Mouse (Mus musculus): ENCODE measurements around the gene Clpp. TPM values are rescaled to one million over a fixed set of nuclear protein-coding genes. Genes with fewer than 3 reads are reported as not detected.
A peak's percentile ranks its signal among the peaks of the same experiment; 100 is the strongest.

Gene Clpp
- 175 and 178 TPM in 2 replicates for polyA plus RNA-seq (2015; fragmentation: Nextera tagmentation; extraction: Ambion mirVana)

DNA sequence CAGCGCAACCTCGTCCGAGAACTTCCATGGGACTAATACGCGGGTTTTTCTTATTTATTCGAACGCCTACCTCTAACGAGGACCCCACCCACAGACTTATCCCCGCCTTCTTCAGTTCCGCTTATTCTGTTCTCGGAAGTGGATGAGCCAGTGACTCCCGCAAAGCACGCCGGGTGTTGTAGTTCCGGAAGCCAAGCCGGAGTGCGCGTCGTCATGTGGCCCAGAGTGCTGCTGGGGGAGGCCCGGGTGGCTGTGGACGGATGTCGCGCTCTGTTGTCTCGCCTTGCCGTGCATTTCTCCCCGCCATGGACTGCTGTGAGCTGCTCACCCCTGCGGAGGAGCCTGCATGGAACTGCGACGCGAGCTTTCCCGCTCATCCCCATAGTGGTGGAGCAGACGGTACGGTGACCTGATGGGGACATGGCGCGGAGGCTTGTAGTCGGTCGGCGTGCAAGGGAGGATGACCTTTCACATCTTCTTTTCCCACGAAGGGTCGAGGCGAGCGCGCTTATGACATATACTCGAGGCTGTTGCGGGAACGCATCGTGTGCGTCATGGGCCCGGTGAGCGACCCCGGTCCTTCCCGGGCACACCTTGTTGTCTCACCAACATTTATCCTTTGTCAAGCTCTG lies at the start of gene Clpp:
Gene Clpp (plus strand): TSS at position 191 of the 632 bp plus-strand sequence.
- H3K36me3 ChIP-seq (ENCODE audit: insufficient read depth, low read length) = peaks cover 31% of the 10 kb centered on the region
- peak within 1 kb of the TSS; percentile 86 for H3K27ac ChIP-seq (ENCODE audit: low read length)
- peak within 1 kb of the TSS; percentile 84 for H3K4me2 ChIP-seq (replicated peaks; ENCODE audit: low read depth, low read length)
- peaks cover 6% of the 10 kb centered on the region for H3K4me1 ChIP-seq (ENCODE audit: insufficient read depth, low read length)
- peak within 1 kb of the TSS; percentile 91 for H3K9ac ChIP-seq (replicated peaks; ENCODE audit: low read length)
- ATAC-seq (ENCODE audit: low FRiP score, low TSS enrichment) = peak; percentile 96
- H3K27me3 ChIP-seq (ENCODE audit: insufficient read depth, low read length) = no peaks in the 10 kb centered on the region
- no peaks in the 10 kb centered on the region for H3K9me3 ChIP-seq (ENCODE audit: low read length)
- peak within 1 kb of the TSS; percentile 96 for H3K4me3 ChIP-seq (ENCODE audit: low read length)
- under 1% methylated on average over 52 of the region's 52 CpGs for WGBS

DNA sequence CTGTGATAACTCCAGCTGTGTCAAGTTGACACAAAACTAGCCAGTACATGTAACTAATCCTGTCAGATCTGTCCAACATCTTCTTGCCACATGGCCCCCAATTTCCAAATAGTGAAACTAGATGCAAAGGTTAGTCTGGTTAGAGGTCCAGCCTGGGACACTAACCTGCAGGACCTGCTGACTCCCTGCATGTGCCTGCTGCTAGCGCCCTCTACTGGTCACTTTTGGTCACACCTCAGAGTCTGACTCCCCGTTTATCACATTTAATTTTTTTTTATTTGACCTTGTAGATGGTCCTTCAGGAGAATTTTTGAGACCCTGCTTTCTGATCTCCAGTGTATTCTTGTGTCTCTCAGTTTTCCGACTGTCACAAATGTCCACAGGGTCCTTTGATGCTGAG lies 39.2 kb upstream of the Clpp start:
- H3K4me3 ChIP-seq (ENCODE audit: low read length) = no peak overlapping the region
- no peak overlapping the region for H3K4me2 ChIP-seq (replicated peaks; ENCODE audit: low read depth, low read length)
- WGBS = 17% methylated on average over 3 of the region's 3 CpGs
- no peaks in the 10 kb centered on the region for H3K36me3 ChIP-seq (ENCODE audit: insufficient read depth, low read length)
- H3K27ac ChIP-seq (ENCODE audit: low read length) = no peak overlapping the region
- H3K27me3 ChIP-seq (ENCODE audit: insufficient read depth, low read length) = no peaks in the 10 kb centered on the region
- peaks cover 5% of the 10 kb centered on the region; the same call in 1 of the 2 replicates for H3K9me3 ChIP-seq (ENCODE audit: low read length)
- no peak for ATAC-seq (ENCODE audit: low FRiP score, low TSS enrichment)
- no peaks in the 10 kb centered on the region for H3K4me1 ChIP-seq (ENCODE audit: insufficient read depth, low read length)
- H3K9ac ChIP-seq (replicated peaks; ENCODE audit: low read length) = no peak overlapping the region

DNA sequence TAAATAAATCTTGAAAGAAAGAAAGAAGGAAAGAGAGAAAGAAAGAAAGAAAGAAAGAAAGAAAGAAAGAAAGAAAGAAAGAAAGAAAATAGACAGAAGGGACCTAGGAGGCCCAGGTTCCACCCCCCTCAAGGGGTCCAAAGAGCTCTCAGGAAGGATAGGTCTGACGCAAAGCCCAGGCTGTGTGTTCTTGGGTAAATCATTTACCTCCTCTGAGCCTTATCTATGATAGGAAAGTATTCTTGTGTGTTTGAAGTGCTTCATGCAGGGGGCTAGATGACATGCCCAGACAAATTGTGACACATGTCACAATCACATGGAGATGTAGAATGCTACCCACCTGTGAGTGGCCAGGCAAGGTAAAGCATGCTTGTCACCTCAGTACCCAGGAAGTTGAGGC lies 37.5 kb upstream of the Clpp start:
- H3K4me1 ChIP-seq (ENCODE audit: insufficient read depth, low read length) = no peaks in the 10 kb centered on the region
- ATAC-seq (ENCODE audit: low FRiP score, low TSS enrichment) = no peak
- no peaks in the 10 kb centered on the region for H3K27me3 ChIP-seq (ENCODE audit: insufficient read depth, low read length)
- 69% methylated on average over 1 of the region's 1 CpGs for WGBS
- H3K9ac ChIP-seq (replicated peaks; ENCODE audit: low read length) = no peak overlapping the region
- H3K36me3 ChIP-seq (ENCODE audit: insufficient read depth, low read length) = no peaks in the 10 kb centered on the region
- no peak overlapping the region for H3K27ac ChIP-seq (ENCODE audit: low read length)
- H3K9me3 ChIP-seq (ENCODE audit: low read length) = no peaks in the 10 kb centered on the region
- no peak overlapping the region for H3K4me3 ChIP-seq (ENCODE audit: low read length)
- no peak overlapping the region for H3K4me2 ChIP-seq (replicated peaks; ENCODE audit: low read depth, low read length)

DNA sequence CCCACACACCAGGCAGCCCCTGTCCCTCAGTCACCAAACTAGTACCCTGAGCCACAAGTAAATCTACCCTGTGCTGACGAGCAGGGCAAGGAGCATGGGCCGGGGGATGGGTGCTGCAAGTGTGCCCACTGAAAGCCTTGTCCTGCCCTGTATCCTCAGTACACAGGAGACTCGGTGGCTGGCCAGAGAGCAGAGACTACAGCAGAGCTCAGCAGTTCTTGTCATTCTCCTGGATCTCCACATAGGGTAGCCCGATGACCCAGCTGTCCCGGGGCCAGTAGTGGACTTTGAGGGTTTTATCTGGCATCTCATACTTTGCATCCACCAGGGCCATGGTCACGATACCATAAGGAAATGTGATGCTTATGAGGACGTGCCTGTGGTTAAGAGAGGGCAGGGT lies 35.2 kb upstream of the Clpp start:
- H3K9me3 ChIP-seq (ENCODE audit: low read length) = no peaks in the 10 kb centered on the region
- no peaks in the 10 kb centered on the region for H3K36me3 ChIP-seq (ENCODE audit: insufficient read depth, low read length)
- 87% methylated on average over 7 of the region's 7 CpGs for WGBS
- H3K27ac ChIP-seq (ENCODE audit: low read length) = no peak overlapping the region
- no peaks in the 10 kb centered on the region for H3K4me1 ChIP-seq (ENCODE audit: insufficient read depth, low read length)
- no peak overlapping the region for H3K4me2 ChIP-seq (replicated peaks; ENCODE audit: low read depth, low read length)
- no peaks in the 10 kb centered on the region for H3K27me3 ChIP-seq (ENCODE audit: insufficient read depth, low read length)
- H3K4me3 ChIP-seq (ENCODE audit: low read length) = no peak overlapping the region
- H3K9ac ChIP-seq (replicated peaks; ENCODE audit: low read length) = no peak overlapping the region
- no peak for ATAC-seq (ENCODE audit: low FRiP score, low TSS enrichment)

DNA sequence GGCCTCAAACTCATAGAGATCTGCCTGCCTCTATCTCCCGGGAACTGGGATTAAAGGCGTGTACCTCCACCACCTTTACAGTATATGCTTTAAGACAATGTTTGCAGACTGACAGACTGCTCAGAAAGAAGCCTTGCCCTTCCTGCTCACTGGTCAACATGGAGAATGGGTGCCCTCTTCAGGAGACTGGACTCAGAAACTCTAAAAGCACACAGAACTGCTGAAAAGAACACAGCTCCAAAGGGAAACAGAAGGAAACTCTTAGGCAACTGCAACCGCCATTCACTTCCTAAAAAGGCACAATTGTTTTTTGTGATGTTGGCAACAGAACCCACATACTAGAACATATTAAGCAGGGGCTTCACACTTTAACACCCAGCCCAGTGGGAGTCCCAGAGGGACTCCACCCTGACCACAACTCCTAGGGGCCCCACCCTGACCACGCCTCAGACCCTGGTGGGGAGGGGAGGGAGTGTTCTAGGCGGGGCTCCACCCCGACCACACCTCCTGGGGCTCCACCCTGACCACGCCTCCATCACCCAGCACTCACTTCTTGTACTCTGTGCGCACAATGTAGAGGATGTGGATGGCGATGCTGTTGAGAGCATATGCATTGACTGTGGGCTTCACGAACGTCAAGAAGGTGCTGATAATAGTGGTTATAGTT lies 32.2 kb upstream of the Clpp start:
- Histone ChIP-seq H3K27ac (ENCODE audit: low read length) (no peak overlapping the region), H3K9me3 (ENCODE audit: low read length) (no peaks in the 10 kb centered on the region), H3K27me3 (ENCODE audit: insufficient read depth, low read length) (no peaks in the 10 kb centered on the region), H3K9ac (replicated peaks; ENCODE audit: low read length) (no peak overlapping the region), H3K4me2 (replicated peaks; ENCODE audit: low read depth, low read length) (no peak overlapping the region), H3K4me1 (ENCODE audit: insufficient read depth, low read length) (no peaks in the 10 kb centered on the region), H3K36me3 (ENCODE audit: insufficient read depth, low read length) (no peaks in the 10 kb centered on the region), H3K4me3 (ENCODE audit: low read length) (no peak overlapping the region)
- ATAC-seq (ENCODE audit: low FRiP score, low TSS enrichment) = peak; percentile 69
- 31% methylated on average over 11 of the region's 11 CpGs for WGBS

DNA sequence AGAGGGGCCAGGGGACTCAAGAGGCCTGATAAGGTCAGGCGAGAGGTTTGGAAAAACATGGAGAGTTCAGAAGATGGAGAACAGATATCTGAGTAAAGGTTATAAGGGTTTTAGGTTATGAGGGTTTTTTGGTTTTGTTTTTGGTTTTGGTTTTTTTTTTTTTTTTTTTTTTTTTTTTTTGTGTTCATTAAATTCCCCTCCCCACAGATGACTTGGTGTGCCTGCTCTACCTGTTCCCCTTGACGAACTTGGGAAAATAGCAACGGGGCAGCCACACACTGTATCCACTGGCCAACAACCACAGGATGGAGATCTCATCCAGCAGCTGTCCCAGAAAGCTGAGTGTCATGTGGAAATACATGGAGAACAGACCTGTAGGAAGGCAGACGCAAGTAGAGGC lies 31.4 kb upstream of the Clpp start:
- Histone ChIP-seq H3K9me3 (ENCODE audit: low read length) (no peaks in the 10 kb centered on the region), H3K27ac (ENCODE audit: low read length) (no peak overlapping the region), H3K27me3 (ENCODE audit: insufficient read depth, low read length) (no peaks in the 10 kb centered on the region), H3K4me3 (ENCODE audit: low read length) (no peak overlapping the region), H3K9ac (replicated peaks; ENCODE audit: low read length) (no peak overlapping the region), H3K4me2 (replicated peaks; ENCODE audit: low read depth, low read length) (no peak overlapping the region), H3K36me3 (ENCODE audit: insufficient read depth, low read length) (no peaks in the 10 kb centered on the region), H3K4me1 (ENCODE audit: insufficient read depth, low read length) (no peaks in the 10 kb centered on the region)
- no peak for ATAC-seq (ENCODE audit: low FRiP score, low TSS enrichment)
- 79% methylated on average over 4 of the region's 4 CpGs for WGBS

DNA sequence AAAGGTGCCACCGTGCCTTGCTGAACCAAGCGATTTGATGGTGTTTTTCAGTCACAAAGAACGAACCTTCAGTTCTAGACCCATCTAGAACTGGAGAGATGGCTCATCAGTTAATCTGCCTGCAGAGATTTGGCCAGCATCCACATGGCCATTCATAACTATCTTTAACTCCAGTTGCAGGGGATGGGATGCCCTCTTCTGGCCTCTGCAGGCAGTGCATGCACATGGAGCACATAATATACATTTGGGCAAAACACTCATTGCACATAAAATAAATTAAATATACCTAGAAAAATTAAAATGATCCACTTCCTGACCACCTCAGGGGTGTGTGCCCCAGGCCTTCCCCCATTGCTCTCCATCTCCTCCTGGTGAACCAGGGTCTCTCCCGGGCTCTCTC lies 28.2 kb upstream of the Clpp start:
- WGBS = 91% methylated on average over 4 of the region's 4 CpGs
- no peak overlapping the region for H3K4me3 ChIP-seq (ENCODE audit: low read length)

DNA sequence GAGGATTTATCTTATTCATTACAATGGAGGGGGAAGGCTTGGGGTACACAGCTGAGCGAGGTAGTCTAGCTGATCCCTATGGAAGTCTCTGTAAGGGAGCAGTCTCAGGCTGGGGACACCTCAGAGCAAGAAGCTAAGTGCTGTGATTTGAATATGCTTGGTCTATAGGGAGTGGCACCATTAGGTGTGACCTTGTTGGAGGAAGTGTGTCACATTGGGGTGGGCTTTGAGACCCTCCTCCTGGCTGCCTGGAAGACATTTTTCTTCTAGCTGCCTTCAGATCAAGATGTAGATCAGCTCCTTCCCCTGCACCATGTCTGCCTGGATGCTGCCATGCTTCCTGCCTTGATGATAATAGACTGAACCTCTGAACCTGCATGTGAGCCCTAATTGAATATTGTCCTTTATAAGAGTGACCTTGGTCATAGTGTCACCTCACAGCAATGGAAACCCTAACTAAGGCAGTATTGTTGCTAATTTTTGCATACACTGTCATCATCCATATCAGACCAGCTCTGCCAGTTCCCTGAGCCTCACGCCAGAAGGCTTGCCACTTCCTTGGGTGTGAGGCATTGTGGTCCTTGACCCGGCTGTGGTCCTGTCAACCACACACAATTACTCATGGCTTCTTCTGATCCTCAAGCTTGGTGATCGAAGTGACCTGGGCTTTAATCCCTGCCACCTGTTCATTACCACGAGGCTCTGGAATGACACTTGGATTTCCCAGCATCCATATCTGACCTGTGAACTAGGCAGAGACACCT lies 27.3 kb upstream of the Clpp start:
- Histone ChIP-seq H3K27ac (ENCODE audit: low read length) (no peak overlapping the region), H3K4me1 (ENCODE audit: insufficient read depth, low read length) (no peaks in the 10 kb centered on the region), H3K27me3 (ENCODE audit: insufficient read depth, low read length) (no peaks in the 10 kb centered on the region), H3K4me3 (ENCODE audit: low read length) (no peak overlapping the region), H3K9ac (replicated peaks; ENCODE audit: low read length) (no peak overlapping the region), H3K36me3 (ENCODE audit: insufficient read depth, low read length) (no peaks in the 10 kb centered on the region), H3K9me3 (ENCODE audit: low read length) (no peaks in the 10 kb centered on the region), H3K4me2 (replicated peaks; ENCODE audit: low read depth, low read length) (no peak overlapping the region)
- no peak for ATAC-seq (ENCODE audit: low FRiP score, low TSS enrichment)
- WGBS = 81% methylated on average over 5 of the region's 5 CpGs

More for the DNA sequence above, 28.2 kb upstream of the Clpp start:
- Histone ChIP-seq H3K4me2 (replicated peaks; ENCODE audit: low read depth, low read length) (no peak overlapping the region), H3K36me3 (ENCODE audit: insufficient read depth, low read length) (no peaks in the 10 kb centered on the region), H3K9ac (replicated peaks; ENCODE audit: low read length) (no peak overlapping the region), H3K27me3 (ENCODE audit: insufficient read depth, low read length) (no peaks in the 10 kb centered on the region), H3K9me3 (ENCODE audit: low read length) (no peaks in the 10 kb centered on the region), H3K27ac (ENCODE audit: low read length) (no peak overlapping the region), H3K4me1 (ENCODE audit: insufficient read depth, low read length) (no peaks in the 10 kb centered on the region)
- ATAC-seq (ENCODE audit: low FRiP score, low TSS enrichment) = no peak

DNA sequence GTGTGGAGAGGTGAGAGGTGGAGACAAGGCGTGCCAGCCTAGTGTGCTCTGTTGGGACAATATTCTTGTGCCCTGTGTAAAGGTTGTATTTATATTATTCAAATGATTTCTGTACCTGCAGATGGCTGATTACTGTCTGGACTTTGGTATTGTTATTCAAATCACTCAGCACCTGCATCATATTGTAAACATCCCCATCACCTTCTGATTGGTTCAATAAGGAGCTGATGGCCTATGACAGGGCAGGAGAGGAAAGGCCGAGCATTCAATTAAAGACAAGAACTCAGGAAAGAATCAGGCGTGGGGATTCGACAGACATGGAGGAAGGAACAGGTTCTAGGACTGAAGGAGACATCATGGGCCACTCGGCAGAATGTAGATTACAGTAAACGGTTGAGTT lies 26.5 kb upstream of the Clpp start:
- ATAC-seq (ENCODE audit: low FRiP score, low TSS enrichment) = no peak
- H3K4me3 ChIP-seq (ENCODE audit: low read length) = no peak overlapping the region
- WGBS = 78% methylated on average over 6 of the region's 6 CpGs
- H3K9me3 ChIP-seq (ENCODE audit: low read length) = no peaks in the 10 kb centered on the region
- no peak overlapping the region for H3K27ac ChIP-seq (ENCODE audit: low read length)
- H3K27me3 ChIP-seq (ENCODE audit: insufficient read depth, low read length) = no peaks in the 10 kb centered on the region
- H3K4me2 ChIP-seq (replicated peaks; ENCODE audit: low read depth, low read length) = no peak overlapping the region
- H3K36me3 ChIP-seq (ENCODE audit: insufficient read depth, low read length) = no peaks in the 10 kb centered on the region
- H3K9ac ChIP-seq (replicated peaks; ENCODE audit: low read length) = no peak overlapping the region
- no peaks in the 10 kb centered on the region for H3K4me1 ChIP-seq (ENCODE audit: insufficient read depth, low read length)

DNA sequence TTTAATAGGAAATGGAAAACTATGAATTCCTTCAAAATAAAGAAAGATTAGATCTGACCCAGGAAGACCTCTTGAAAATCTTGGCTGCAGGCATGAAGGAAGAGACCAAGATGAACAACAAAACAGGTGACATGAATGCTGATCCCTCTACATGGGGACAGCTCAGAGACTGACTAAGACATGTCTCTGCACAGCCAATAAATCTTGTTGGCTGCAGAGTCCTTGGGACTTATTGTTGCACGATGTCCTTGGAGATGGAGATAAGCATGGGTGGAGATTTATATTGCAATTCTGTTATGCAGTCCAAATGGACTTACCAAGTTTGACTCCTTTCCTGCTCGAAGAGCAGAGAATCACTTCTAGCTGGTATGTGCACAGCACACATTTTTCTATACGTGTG lies 20.8 kb upstream of the Clpp start:
- 0 out of 2 replicates have a peak, but pooled peaks cover 3% of the 10 kb centered on the region for H3K27me3 ChIP-seq (ENCODE audit: insufficient read depth, low read length)
- no peak for ATAC-seq (ENCODE audit: low FRiP score, low TSS enrichment)
- no peak overlapping the region for H3K4me3 ChIP-seq (ENCODE audit: low read length)
- no peaks in the 10 kb centered on the region for H3K4me1 ChIP-seq (ENCODE audit: insufficient read depth, low read length)
- no peak overlapping the region for H3K4me2 ChIP-seq (replicated peaks; ENCODE audit: low read depth, low read length)
- H3K9me3 ChIP-seq (ENCODE audit: low read length) = no peaks in the 10 kb centered on the region
- H3K27ac ChIP-seq (ENCODE audit: low read length) = no peak overlapping the region
- H3K9ac ChIP-seq (replicated peaks; ENCODE audit: low read length) = no peak overlapping the region
- 57% methylated on average over 3 of the region's 3 CpGs for WGBS
- H3K36me3 ChIP-seq (ENCODE audit: insufficient read depth, low read length) = no peaks in the 10 kb centered on the region
